Mouse (Mus musculus) testis, adult 2 months (tissue): ENCODE measurements around the gene Nlrp4c.

Source experiments
- CTCF ChIP-seq: fragments of 200-500 bp; IDR thresholded peaks from 2 replicates; pipeline ENCODE4 v1.5.1; 2012; ENCODE audit warnings: low read depth, mild to moderate bottlenecking, inconsistent platforms, low read length, moderate library complexity; ENCODE audit not compliant: control insufficient read depth, insufficient read depth, insufficient replicate concordance
- POLR2A ChIP-seq: fragments of 200-500 bp; IDR thresholded peaks from 2 replicates; pipeline ENCODE4 v1.6.1; 2012; ENCODE audit warnings: low read depth, mild to moderate bottlenecking, inconsistent platforms, low read length, moderate library complexity; ENCODE audit not compliant: control insufficient read depth

DNA sequence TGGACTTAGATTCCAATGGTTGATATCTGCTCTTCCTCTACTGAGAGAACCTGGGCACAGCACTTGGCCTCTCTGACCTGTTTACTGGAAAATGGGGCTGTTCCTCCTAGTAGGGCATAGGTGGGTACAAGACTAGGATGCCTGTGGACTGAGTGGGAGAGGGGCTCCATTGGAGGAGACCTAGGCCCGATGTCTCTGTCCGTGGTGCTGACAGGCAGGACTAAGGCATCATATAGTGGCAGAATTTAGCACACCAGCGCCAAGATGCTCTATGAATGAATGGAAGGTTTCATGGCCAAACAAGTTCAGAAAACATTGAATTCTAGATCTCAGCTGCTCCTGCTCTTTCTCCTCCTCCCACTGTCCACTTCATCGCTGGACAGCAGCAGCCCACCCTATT is 85.4 kb downstream of the Nlrp4c start:
- no peak for TF ChIP-seq POLR2A
- no peak for TF ChIP-seq CTCF
